Mouse (Mus musculus): ENCODE data around the gene Spn.

Gene Spn

GRCm38 (mm10) chr7:127140623-127141404 is 3.2 kb upstream of the Spn start:
- no peak for DNase-seq (ENCODE audit: low read depth, low spot score)

GRCm38 (mm10) chr7:127139562-127139961 is 1.9 kb upstream of the Spn start:
- DNase-seq (ENCODE audit: low read depth, low spot score) = no peak

GRCm38 (mm10) chr7:127139100-127139499 is 1.5 kb upstream of the Spn start:
- peak; percentile 32 for DNase-seq (ENCODE audit: low read depth, low spot score)

GRCm38 (mm10) chr7:127136181-127137071 is 1.2 kb downstream of the Spn start:
- DNase-seq (ENCODE audit: low read depth, low spot score) = no peak

GRCm38 (mm10) chr7:127134821-127135447 is 2.7 kb downstream of the Spn start:
- DNase-seq (ENCODE audit: low read depth, low spot score) = no peak

- DNase-seq (ENCODE audit: low read depth, low spot score) = no peak
These were observed 4.5 kb downstream of the Spn start for GRCm38 (mm10) chr7:127133125-127133524.

- DNase-seq (ENCODE audit: low read depth, low spot score) = no peak
These were observed 8.0 kb downstream of the Spn start for GRCm38 (mm10) chr7:127129638-127130037.

- no peak for DNase-seq (ENCODE audit: low read depth, low spot score)
These were observed 15.7 kb downstream of the Spn start, which contains the start of gene Qprt for GRCm38 (mm10) chr7:127121911-127122270. Qprt (minus strand) TSS chr7:127122226.

GRCm38 (mm10) chr7:127121061-127121910 is 16.3 kb downstream of the Spn start:
- DNase-seq (ENCODE audit: low read depth, low spot score) = no peak

- DNase-seq (ENCODE audit: low read depth, low spot score) = no peak
These were observed 18.8 kb downstream of the Spn start for GRCm38 (mm10) chr7:127118671-127119445.

GRCm38 (mm10) chr7:127117948-127118347 is 19.7 kb downstream of the Spn start:
- no peak for DNase-seq (ENCODE audit: low read depth, low spot score)

GRCm38 (mm10) chr7:127116331-127116935 is 21.2 kb downstream of the Spn start:
- DNase-seq (ENCODE audit: low read depth, low spot score) = no peak

GRCm38 (mm10) chr7:127114920-127115319 is 22.7 kb downstream of the Spn start:
- DNase-seq (ENCODE audit: low read depth, low spot score) = no peak

- no peak for DNase-seq (ENCODE audit: low read depth, low spot score)
These were observed 23.9 kb downstream of the Spn start for GRCm38 (mm10) chr7:127113614-127114259.

- DNase-seq (ENCODE audit: low read depth, low spot score) = no peak
These were observed 24.6 kb downstream of the Spn start for GRCm38 (mm10) chr7:127112921-127113597.

- no peak for DNase-seq (ENCODE audit: low read depth, low spot score)
These were observed 25.3 kb downstream of the Spn start for GRCm38 (mm10) chr7:127112251-127112841.

- DNase-seq (ENCODE audit: low read depth, low spot score) = peak; percentile 62
These were observed 26.2 kb downstream of the Spn start for GRCm38 (mm10) chr7:127111461-127111860.

- peak; percentile 37 for DNase-seq (ENCODE audit: low read depth, low spot score)
These were observed 27.2 kb downstream of the Spn start for GRCm38 (mm10) chr7:127110239-127111007.

Data from c-Kit-negative CD71-positive TER-119-positive erythroid progenitor cells, embryonic 14.5 days (primary cell).